Mouse (Mus musculus): ENCODE data around the gene Txnrd2.

GRCm38 (mm10) chr16:18386972-18387371 lies 39.2 kb upstream of the Txnrd2 start:
- TF ChIP-seq MAZ (IDR thresholded peaks at IDR 0.05; ENCODE audit: low read depth, low read length): no peak
- no peak for TF ChIP-seq CTCF (conservative IDR thresholded peaks at IDR 0.05 in 1 of 2, IDR thresholded peaks at IDR 0.05 in 1 of 2; ENCODE audit: low read depth in 2 of 2, low read length in 2 of 2)
- no peak for TF ChIP-seq POLR2AphosphoS2 (IDR thresholded peaks at IDR 0.05; ENCODE audit: low read depth, low read length)
- no peak for TF ChIP-seq TBP (conservative IDR thresholded peaks at IDR 0.05; ENCODE audit: low read depth, low read length)
- no peak for TF ChIP-seq MEF2A (IDR thresholded peaks at IDR 0.05; ENCODE audit: borderline replicate concordance, low read depth, low read length)
- no peak for TF ChIP-seq CHD2 (IDR thresholded peaks at IDR 0.05; ENCODE audit: low read length)
- no peak for TF ChIP-seq NELFE (IDR thresholded peaks at IDR 0.05; ENCODE audit: low read depth, low read length)
- no peak for TF ChIP-seq NRF1 (IDR thresholded peaks at IDR 0.05; ENCODE audit: low read depth, low read length)
- TF ChIP-seq PAX5 (IDR thresholded peaks at IDR 0.05; ENCODE audit: low read length): no peak
- no peak for TF ChIP-seq GABPA (IDR thresholded peaks at IDR 0.05; ENCODE audit: insufficient replicate concordance, low read depth, low read length)
